Mouse (Mus musculus) lung, postnatal 36 days (tissue): ENCODE measurements around the gene Lcp2.
"Not testable (repeated sequence)": the region's sequence is repeated elsewhere in the genome, so short reads cannot be mapped to it uniquely, and the experiment has no call there.

Source experiments
- DNase-seq: peaks from one replicate; pipeline ENCODE4 v3.0.0; 2022; ENCODE audit warnings: mixed read lengths

The Lcp2 gene

DNA sequence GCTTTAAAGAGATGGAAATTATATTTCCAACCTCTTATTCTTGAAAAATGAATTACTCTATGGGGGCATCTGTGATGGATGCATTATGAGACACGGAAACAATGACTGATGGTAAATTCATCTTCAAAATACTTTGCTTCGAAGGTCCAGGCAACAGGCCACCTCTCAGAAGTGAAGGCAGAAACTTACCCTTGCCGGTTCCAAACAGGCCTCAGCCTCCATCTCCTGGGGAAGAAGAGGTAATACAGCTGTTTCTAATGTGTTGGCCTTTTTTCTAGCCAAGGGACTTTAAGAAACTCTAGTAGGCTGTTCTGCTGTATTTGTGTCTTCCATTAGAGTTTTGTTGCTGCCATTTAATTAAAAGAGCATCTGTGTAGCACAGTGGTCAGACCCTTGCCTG, 40.3 kb downstream of the Lcp2 start:
- DNase-seq, result no peak

DNA sequence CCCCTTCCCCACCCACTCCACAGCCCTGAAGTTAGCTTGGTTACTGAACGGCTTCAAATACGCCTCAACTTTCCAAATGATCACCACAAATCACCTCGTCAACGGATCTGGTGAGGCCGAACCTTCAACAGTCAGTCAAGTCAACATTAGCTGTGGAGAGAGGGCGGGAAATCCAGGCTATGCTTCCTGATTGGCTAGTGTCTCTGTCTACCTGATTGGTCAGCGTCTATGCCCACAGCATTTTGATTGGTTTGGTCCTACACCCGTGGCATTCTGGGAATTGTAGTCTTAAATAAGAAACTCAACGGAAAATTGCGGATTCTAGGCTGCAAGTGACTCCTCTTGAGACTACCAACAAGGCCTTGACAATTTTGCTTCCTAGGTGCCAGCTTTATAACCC, 51.7 kb downstream of the Lcp2 start, which contains the start of gene 4930469K13Rik:
4930469K13Rik (minus strand) TSS at position 133 of the 400 bp plus-strand sequence.
- DNase-seq, result peak; percentile 5

- DNase-seq, result no peak
Measured at GRCm38 (mm10) chr11:34101827-34102226, 55.1 kb downstream of the Lcp2 start.

- DNase-seq, result no peak
Measured at GRCm38 (mm10) chr11:34104919-34105318, 58.2 kb downstream of the Lcp2 start.

- no peak for DNase-seq
Measured at GRCm38 (mm10) chr11:34109260-34109659, 62.5 kb downstream of the Lcp2 start.

GRCm38 (mm10) chr11:34111940-34112339, 65.2 kb downstream of the Lcp2 start:
- DNase-seq, result no peak

- no peak for DNase-seq
Measured at GRCm38 (mm10) chr11:34112781-34113380, 66.2 kb downstream of the Lcp2 start.

- no peak for DNase-seq
Measured at GRCm38 (mm10) chr11:34113760-34114159, 67.0 kb downstream of the Lcp2 start.

DNA sequence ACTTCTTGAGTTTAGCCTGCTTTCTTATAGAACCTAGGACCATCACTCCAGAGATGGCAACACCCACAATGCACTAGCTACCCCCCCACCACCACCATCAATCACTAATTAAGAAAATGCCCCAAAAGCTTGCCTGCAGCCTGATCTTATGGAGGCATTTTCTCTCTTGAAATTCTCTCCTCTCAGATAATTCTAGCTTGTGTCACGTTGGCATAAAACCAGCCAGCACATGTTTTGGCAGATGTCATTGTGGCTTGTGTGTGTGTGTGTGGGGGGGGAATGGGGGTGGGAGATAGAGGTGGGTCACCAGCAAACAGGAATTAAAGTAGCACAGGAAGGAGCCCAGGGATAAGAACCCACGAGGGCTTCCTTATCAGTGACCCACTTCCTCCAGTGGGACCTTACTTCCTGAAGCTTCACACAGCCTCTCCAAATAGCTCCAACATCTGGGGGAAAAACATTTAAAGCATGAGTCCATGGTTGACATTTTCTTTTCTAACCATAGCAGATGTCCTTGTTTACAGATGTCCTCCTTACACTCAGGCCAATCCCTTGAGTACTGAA, 69.9 kb downstream of the Lcp2 start:
- no peak for DNase-seq

DNA sequence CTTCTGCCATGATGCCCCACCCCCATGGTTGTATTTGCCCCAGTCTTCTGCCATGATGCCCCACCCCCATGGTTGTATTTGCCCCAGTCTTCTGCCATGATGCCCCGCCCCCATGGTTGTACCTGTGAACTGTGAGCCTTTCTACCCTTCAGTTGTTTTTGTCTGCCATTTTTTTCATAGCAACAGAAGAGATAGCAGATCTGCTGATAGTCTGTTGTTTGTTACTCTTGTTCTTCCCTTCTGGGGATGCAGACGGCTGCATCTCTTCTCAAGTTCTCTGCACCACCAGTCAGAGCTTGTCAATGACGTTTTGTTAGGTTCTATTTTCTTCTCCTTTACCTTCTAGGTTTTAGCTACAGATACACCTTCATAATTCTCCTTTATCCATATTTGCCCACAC, 70.9 kb downstream of the Lcp2 start:
- no peak for DNase-seq

DNA sequence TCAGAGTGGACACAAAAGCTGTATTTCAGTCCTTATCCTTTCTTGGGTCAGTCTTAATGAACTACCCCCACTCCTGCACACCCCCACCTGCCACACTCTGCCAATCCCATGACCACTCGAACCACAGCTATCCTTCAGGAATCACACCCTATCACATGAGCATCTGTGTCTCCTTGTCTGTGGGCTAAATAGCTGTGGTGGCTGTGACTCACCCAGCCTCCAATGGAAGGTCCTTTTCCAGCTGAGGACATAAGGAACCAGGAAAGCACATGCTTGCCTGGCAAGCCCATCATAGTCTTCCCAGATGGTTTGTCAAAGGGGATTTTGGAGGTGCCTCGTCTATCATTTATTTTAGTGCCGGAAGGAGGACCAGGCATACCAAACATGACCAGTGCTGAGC, 71.6 kb downstream of the Lcp2 start:
- DNase-seq, result no peak

- peak; percentile 46 for DNase-seq
Measured at GRCm38 (mm10) chr11:34123147-34123546, 76.4 kb downstream of the Lcp2 start.

- DNase-seq, result no peak
Measured at GRCm38 (mm10) chr11:34124852-34125251, 78.1 kb downstream of the Lcp2 start.

DNA sequence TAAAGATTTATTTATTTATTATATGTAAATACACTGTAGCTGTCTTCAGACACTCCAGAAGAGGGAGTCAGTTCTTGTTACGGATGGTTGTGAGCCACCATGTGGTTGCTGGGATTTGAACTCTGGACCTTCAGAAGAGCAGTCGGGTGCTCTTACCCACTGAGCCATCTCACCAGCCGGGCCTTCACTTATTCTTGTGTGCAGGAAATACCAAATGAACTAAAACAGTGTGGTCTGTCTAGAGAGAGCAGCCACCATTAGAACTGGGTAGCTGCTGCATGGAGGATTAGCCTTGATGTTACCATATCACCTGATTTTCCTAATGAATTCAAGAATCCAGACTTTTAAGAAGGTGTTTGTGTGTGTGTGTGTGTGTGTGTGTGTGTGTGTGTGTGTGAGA, 79.0 kb downstream of the Lcp2 start:
- DNase-seq, result not testable (repeated sequence)

GRCm38 (mm10) chr11:34128412-34128811, 81.7 kb downstream of the Lcp2 start:
- DNase-seq, result no peak

DNA sequence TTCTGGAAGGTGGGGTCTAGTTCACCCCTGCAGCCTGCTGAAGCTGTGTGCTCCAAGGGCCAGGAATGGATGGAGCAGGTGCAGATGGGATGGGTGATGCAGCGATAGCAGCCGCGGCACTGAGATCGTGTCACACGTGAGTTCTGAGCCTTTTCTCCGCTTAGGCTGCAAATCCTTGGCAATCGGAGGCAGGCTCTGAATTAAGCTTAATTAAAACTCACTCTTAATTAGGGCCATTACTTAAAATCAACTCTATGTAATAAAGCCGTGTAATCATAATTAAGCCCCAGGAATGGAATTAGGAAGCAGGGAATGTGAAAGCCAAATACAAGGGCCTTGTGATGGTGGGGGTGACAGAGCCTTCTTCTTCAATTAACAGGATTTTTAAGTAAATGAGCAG, 92.6 kb downstream of the Lcp2 start:
- no peak for DNase-seq
